Mouse (Mus musculus): ENCODE measurements around the gene Mthfd2. TPM values are rescaled to one million over a fixed set of nuclear protein-coding genes. Genes with fewer than 3 reads are reported as not detected.

The Mthfd2 gene
- polyA plus RNA-seq, 1 experiment from 2014 or later: 42.0 TPM

Other genes starting within 250 kb of the Mthfd2 start
- 29.4 and 31.5 TPM in 2 replicates for gene Pcgf1, start 248.0 kb downstream of the Mthfd2 start, polyA plus RNA-seq (2015; fragmentation: Nextera tagmentation; extraction: Ambion mirVana)
- 0.35 and 0.49 TPM in 2 replicates for gene Lbx2, start 239.5 kb downstream of the Mthfd2 start, polyA plus RNA-seq (2015; fragmentation: Nextera tagmentation; extraction: Ambion mirVana)
- gene Ccdc142, start 224.3 kb downstream of the Mthfd2 start, polyA plus RNA-seq (2015; fragmentation: Nextera tagmentation; extraction: Ambion mirVana): 2.6 and 3.5 TPM in 2 replicates
- 2.3 and 2.4 TPM in 2 replicates for gene Gm42688, start 224.3 kb downstream of the Mthfd2 start, polyA plus RNA-seq (2015; fragmentation: Nextera tagmentation; extraction: Ambion mirVana)
- 123 and 135 TPM in 2 replicates for gene Mrpl53, start 216.9 kb downstream of the Mthfd2 start, polyA plus RNA-seq (2015; fragmentation: Nextera tagmentation; extraction: Ambion mirVana)
- gene Mogs, start 210.4 kb downstream of the Mthfd2 start, polyA plus RNA-seq (2015; fragmentation: Nextera tagmentation; extraction: Ambion mirVana): 56.3 and 63.0 TPM in 2 replicates
- gene Wbp1, start 204.3 kb downstream of the Mthfd2 start, polyA plus RNA-seq (2015; fragmentation: Nextera tagmentation; extraction: Ambion mirVana): 79.6 and 89.1 TPM in 2 replicates
- 9.0 and 9.4 TPM in 2 replicates for gene Ino80b, start 200.5 kb downstream of the Mthfd2 start, polyA plus RNA-seq (2015; fragmentation: Nextera tagmentation; extraction: Ambion mirVana)
- 23.6 and 26.4 TPM in 2 replicates for gene Rtkn, start 190.4 kb downstream of the Mthfd2 start, polyA plus RNA-seq (2015; fragmentation: Nextera tagmentation; extraction: Ambion mirVana)
- gene Wdr54, start 169.5 kb downstream of the Mthfd2 start, polyA plus RNA-seq (2015; fragmentation: Nextera tagmentation; extraction: Ambion mirVana): 3.0 and 3.9 TPM in 2 replicates
- 1.4 and 2.0 TPM in 2 replicates for gene 1700003E16Rik, start 169.5 kb downstream of the Mthfd2 start, polyA plus RNA-seq (2015; fragmentation: Nextera tagmentation; extraction: Ambion mirVana)
- 82.1 and 84.6 TPM in 2 replicates for gene Dctn1, start 160.0 kb downstream of the Mthfd2 start, polyA plus RNA-seq (2015; fragmentation: Nextera tagmentation; extraction: Ambion mirVana)
- 0.39 and 0.41 TPM in 2 replicates for gene Slc4a5, start 106.1 kb downstream of the Mthfd2 start, polyA plus RNA-seq (2015; fragmentation: Nextera tagmentation; extraction: Ambion mirVana)
- 56.7 and 63.9 TPM in 2 replicates for gene Mob1a, start 108 bp upstream of the Mthfd2 start, polyA plus RNA-seq (2015; fragmentation: Nextera tagmentation; extraction: Ambion mirVana)
- 183 and 188 TPM in 2 replicates for gene Bola3, start 23.2 kb upstream of the Mthfd2 start, polyA plus RNA-seq (2015; fragmentation: Nextera tagmentation; extraction: Ambion mirVana)
- gene Tet3, start 133.2 kb upstream of the Mthfd2 start, polyA plus RNA-seq (2015; fragmentation: Nextera tagmentation; extraction: Ambion mirVana): 41.8 and 42.8 TPM in 2 replicates
- gene Dguok, start 181.1 kb upstream of the Mthfd2 start, polyA plus RNA-seq (2015; fragmentation: Nextera tagmentation; extraction: Ambion mirVana): 68.8 and 73.3 TPM in 2 replicates
- gene Actg2, start 210.4 kb upstream of the Mthfd2 start, polyA plus RNA-seq (2015; fragmentation: Nextera tagmentation; extraction: Ambion mirVana): 1,278 and 1,309 TPM in 2 replicates
- 26.4 and 26.5 TPM in 2 replicates for gene Stambp, start 246.8 kb upstream of the Mthfd2 start, polyA plus RNA-seq (2015; fragmentation: Nextera tagmentation; extraction: Ambion mirVana)

All from intestine, embryonic 15.5 days (tissue).